Comparison of ENCODE assay signal across 8 mouse cellular contexts in the genomic region with DNA sequence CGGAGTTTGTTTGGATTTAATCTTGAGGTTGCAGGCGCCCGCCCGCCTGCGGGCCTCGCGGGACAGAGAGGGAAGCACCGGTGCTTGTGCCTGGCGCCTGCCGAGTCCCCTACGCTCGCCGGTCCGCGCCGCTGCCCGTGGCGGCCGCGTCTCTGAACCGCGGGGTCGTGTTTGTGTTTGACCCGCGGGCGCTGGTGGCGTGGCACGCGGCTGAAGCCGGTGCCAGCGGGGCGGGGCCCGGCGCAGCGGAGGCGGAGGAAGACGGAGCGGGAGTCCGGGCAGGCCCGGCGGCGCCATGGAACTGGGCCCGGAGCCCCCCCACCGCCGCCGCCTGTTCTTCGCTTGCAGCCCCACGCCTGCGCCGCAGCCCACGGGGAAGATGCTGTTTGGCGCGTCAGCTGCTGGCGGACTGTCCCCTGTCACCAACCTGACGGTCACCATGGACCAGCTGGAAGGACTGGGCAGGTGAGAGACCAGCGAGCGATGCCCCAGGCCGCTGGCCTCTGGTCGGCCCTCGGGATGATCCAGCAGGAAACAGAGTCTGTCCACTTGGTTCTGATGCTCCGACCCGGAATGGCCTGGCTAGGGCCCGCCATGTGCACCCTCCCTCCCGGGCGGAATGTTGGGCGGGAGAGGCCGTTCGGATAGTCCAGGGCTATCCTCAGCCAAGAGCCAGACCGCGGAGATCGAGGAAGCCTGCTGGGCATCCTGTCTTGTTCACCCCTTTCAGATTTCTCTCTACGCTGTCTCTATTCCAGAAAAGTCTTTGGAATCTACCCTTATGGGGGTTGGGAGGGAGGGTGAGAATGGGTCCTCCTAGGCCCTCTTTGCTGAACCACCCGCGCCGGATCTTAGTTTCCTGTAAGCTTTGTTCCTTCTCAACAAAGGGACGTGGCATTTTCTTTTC. TPM values are rescaled to one million over a fixed set of nuclear protein-coding genes. Genes with fewer than 3 reads are reported as not detected.
DNase-seq lines count a peak whose midpoint lies in the region; ATAC-seq lines count a peak whose summit lies in the region.

No protein-coding gene starts in this region.

- H3K4me2 ChIP-seq in forebrain, embryonic 15.5 days (replicated peaks): peak overlapping the region; percentile 61
- H3K4me2 ChIP-seq in hindbrain, embryonic 14.5 days (replicated peaks): peak overlapping the region; percentile 73
- H3K4me2 ChIP-seq in limb, embryonic 11.5 days (ENCODE audit: low read depth, severe bottlenecking): peak overlapping the region; percentile 84
- H3K4me2 ChIP-seq in stomach, embryonic 14.5 days (replicated peaks; ENCODE audit: low read depth, low read length): peak overlapping the region; percentile 74

- H3K9ac ChIP-seq in forebrain, embryonic 15.5 days (replicated peaks): peak overlapping the region; percentile 93
- peak overlapping the region; percentile 83 for H3K9ac ChIP-seq in hindbrain, embryonic 14.5 days
- H3K9ac ChIP-seq in limb, embryonic 11.5 days (ENCODE audit: low read length): peak overlapping the region; percentile 94
- peak overlapping the region; percentile 97 for H3K9ac ChIP-seq in stomach, embryonic 14.5 days (replicated peaks; ENCODE audit: low read depth, low read length)

- peak overlapping the region; percentile 85 for H3K27ac ChIP-seq in forebrain, embryonic 15.5 days (replicated peaks)
- H3K27ac ChIP-seq in hindbrain, embryonic 14.5 days: peak overlapping the region; percentile 68
- H3K27ac ChIP-seq in limb, embryonic 11.5 days (replicated peaks; ENCODE audit: low read depth, low read length): peak overlapping the region; percentile 77
- H3K27ac ChIP-seq in stomach, embryonic 14.5 days (ENCODE audit: low read length): peak overlapping the region; percentile 94

- peak overlapping the region; percentile 88 for H3K4me3 ChIP-seq in forebrain, embryonic 15.5 days
- H3K4me3 ChIP-seq in hindbrain, embryonic 14.5 days (replicated peaks; ENCODE audit: low read length): peak overlapping the region; percentile 78
- peak overlapping the region; percentile 85 for H3K4me3 ChIP-seq in limb, embryonic 11.5 days (ENCODE audit: low read depth, low read length)
- H3K4me3 ChIP-seq in stomach, embryonic 14.5 days (ENCODE audit: low read depth, low read length): peak overlapping the region; percentile 99

- under 1% methylated on average over 72 of the region's 76 CpGs for WGBS in forebrain, embryonic 15.5 days
- WGBS in hindbrain, embryonic 14.5 days: under 1% methylated on average over 72 of the region's 76 CpGs
- WGBS in limb, embryonic 11.5 days: under 1% methylated on average over 64 of the region's 76 CpGs
- 0% methylated on average over 61 of the region's 76 CpGs for WGBS in stomach, embryonic 14.5 days

- H3K9me3 ChIP-seq in forebrain, embryonic 15.5 days: no peaks in the 10 kb centered on the region
- H3K9me3 ChIP-seq in hindbrain, embryonic 14.5 days (ENCODE audit: control insufficient read depth, low read length): no peaks in the 10 kb centered on the region
- no peaks in the 10 kb centered on the region for H3K9me3 ChIP-seq in limb, embryonic 11.5 days (ENCODE audit: control insufficient read depth, low read length)
- no peaks in the 10 kb centered on the region for H3K9me3 ChIP-seq in stomach, embryonic 14.5 days (ENCODE audit: control insufficient read depth, low read depth, low read length)

- peak; percentile 72 for ATAC-seq in forebrain, embryonic 15.5 days (replicated peaks)
- ATAC-seq in hindbrain, embryonic 14.5 days (ENCODE audit: low FRiP score): peak; percentile 61
- ATAC-seq in limb, embryonic 11.5 days (ENCODE audit: insufficient number of reproducible peaks, low FRiP score, low TSS enrichment, low read depth): peak; percentile 49
- peak; percentile 16 for ATAC-seq in megakaryocyte-erythroid progenitor cell, adult 5-6 weeks (replicated peaks; ENCODE audit: low FRiP score, low TSS enrichment, poor library complexity, severe bottlenecking)
- ATAC-seq in stomach, embryonic 14.5 days (ENCODE audit: insufficient number of reproducible peaks, insufficient read depth, low FRiP score, low read depth): peak; percentile 53

- peaks cover 17% of the 10 kb centered on the region for H3K4me1 ChIP-seq in forebrain, embryonic 15.5 days
- peaks cover 17% of the 10 kb centered on the region; the same call in 1 of the 2 replicates for H3K4me1 ChIP-seq in hindbrain, embryonic 14.5 days (replicated peaks; ENCODE audit: control insufficient read depth, insufficient read depth, low read length)
- peaks cover 3% of the 10 kb centered on the region; the same call in 1 of the 2 replicates for H3K4me1 ChIP-seq in limb, embryonic 11.5 days (ENCODE audit: control insufficient read depth, insufficient read depth, low read length)
- H3K4me1 ChIP-seq in stomach, embryonic 14.5 days (ENCODE audit: control insufficient read depth, insufficient read depth, low read length): 0 out of 2 replicates have a peak, but pooled peaks cover 10% of the 10 kb centered on the region

- DNase-seq in layer of hippocampus, adult 11-12 months (ENCODE audit: low spot score): peak; percentile 29
- no peak for DNase-seq in layer of hippocampus, adult 9-10 months (ENCODE audit: low spot score)
- peak; percentile 69 to 83 for DNase-seq in cerebellum, adult 18-20 months
- DNase-seq in hindbrain, embryonic 14.5 days (ENCODE audit: low spot score): peak; percentile 48
- peak; percentile 65 for DNase-seq in limb, embryonic 11.5 days (ENCODE audit: low spot score)

- H3K27me3 ChIP-seq in forebrain, embryonic 15.5 days: no peaks in the 10 kb centered on the region
- no peaks in the 10 kb centered on the region for H3K27me3 ChIP-seq in hindbrain, embryonic 14.5 days (ENCODE audit: control insufficient read depth, insufficient read depth, low read length)
- H3K27me3 ChIP-seq in limb, embryonic 11.5 days (ENCODE audit: control insufficient read depth, insufficient read depth, low read length): no peaks in the 10 kb centered on the region
- no peaks in the 10 kb centered on the region for H3K27me3 ChIP-seq in stomach, embryonic 14.5 days (ENCODE audit: control insufficient read depth, insufficient read depth, low read length)

- peaks cover 23% of the 10 kb centered on the region for H3K36me3 ChIP-seq in forebrain, embryonic 15.5 days
- peaks cover 20% of the 10 kb centered on the region for H3K36me3 ChIP-seq in hindbrain, embryonic 14.5 days (replicated peaks; ENCODE audit: control insufficient read depth, insufficient read depth)
- H3K36me3 ChIP-seq in limb, embryonic 11.5 days (ENCODE audit: control insufficient read depth, insufficient read depth, low read length): peaks cover 23% of the 10 kb centered on the region; the same call in 1 of the 2 replicates
- H3K36me3 ChIP-seq in stomach, embryonic 14.5 days (ENCODE audit: control insufficient read depth, insufficient read depth, low read length): peaks cover 29% of the 10 kb centered on the region

RNA-seq across cellular contexts. Expression of a gene that starts 0.6 kb away (rescaled TPM):
- 21.4 and 22.7 TPM in 2 replicates for polyA plus RNA-seq in forebrain, embryonic 15.5 days (2015; fragmentation: Nextera tagmentation; extraction: Ambion mirVana)
- 12.4 and 12.5 TPM in 2 replicates for polyA plus RNA-seq in hindbrain, embryonic 14.5 days (2014; fragmentation: Nextera tagmentation; extraction: Ambion mirVana)
- polyA plus RNA-seq in limb, embryonic 11.5 days (2014; fragmentation: Nextera tagmentation; extraction: Ambion mirVana): 42.8 and 50.2 TPM in 2 replicates
- 58.2 and 61.3 TPM in 2 replicates for total RNA-seq in megakaryocyte-erythroid progenitor cell, adult 5-6 weeks (2014; fragmentation: Nextera tagmentation)
- total RNA-seq in megakaryocyte-erythroid progenitor cell, adult 5-6 weeks (2017): 46.7 and 58.8 TPM in 2 replicates
- 25.2 and 29.8 TPM in 2 replicates for polyA plus RNA-seq in stomach, embryonic 14.5 days (2014; fragmentation: Nextera tagmentation; extraction: Ambion mirVana)

RNA-seq across cellular contexts. Expression of a gene that starts 26.5 kb away (rescaled TPM):
- polyA plus RNA-seq in forebrain, embryonic 15.5 days (2015; fragmentation: Nextera tagmentation; extraction: Ambion mirVana): 0.47 and 0.60 TPM in 2 replicates
- 0.97 and 1.3 TPM in 2 replicates for polyA plus RNA-seq in hindbrain, embryonic 14.5 days (2014; fragmentation: Nextera tagmentation; extraction: Ambion mirVana)
- 0.61 TPM in 1 of 2 replicates, not detected in the other for polyA plus RNA-seq in limb, embryonic 11.5 days (2014; fragmentation: Nextera tagmentation; extraction: Ambion mirVana)
- total RNA-seq in megakaryocyte-erythroid progenitor cell, adult 5-6 weeks (2014; fragmentation: Nextera tagmentation): 306 TPM in 1 of 2 replicates, not detected in the other
- total RNA-seq in megakaryocyte-erythroid progenitor cell, adult 5-6 weeks (2017): 9.3 and 29.3 TPM in 2 replicates
- polyA plus RNA-seq in stomach, embryonic 14.5 days (2014; fragmentation: Nextera tagmentation; extraction: Ambion mirVana): 7.5 and 7.8 TPM in 2 replicates

RNA-seq across cellular contexts. Expression of a gene that starts 43.4 kb away (rescaled TPM):
- polyA plus RNA-seq in forebrain, embryonic 15.5 days (2015; fragmentation: Nextera tagmentation; extraction: Ambion mirVana): 55.7 and 60.6 TPM in 2 replicates
- 64.2 and 64.3 TPM in 2 replicates for polyA plus RNA-seq in hindbrain, embryonic 14.5 days (2014; fragmentation: Nextera tagmentation; extraction: Ambion mirVana)
- polyA plus RNA-seq in limb, embryonic 11.5 days (2014; fragmentation: Nextera tagmentation; extraction: Ambion mirVana): 84.8 and 91.5 TPM in 2 replicates
- total RNA-seq in megakaryocyte-erythroid progenitor cell, adult 5-6 weeks (2014; fragmentation: Nextera tagmentation): 32.9 and 61.1 TPM in 2 replicates
- total RNA-seq in megakaryocyte-erythroid progenitor cell, adult 5-6 weeks (2017): 27.6 and 47.6 TPM in 2 replicates
- polyA plus RNA-seq in stomach, embryonic 14.5 days (2014; fragmentation: Nextera tagmentation; extraction: Ambion mirVana): 59.9 and 74.0 TPM in 2 replicates

RNA-seq across cellular contexts. Expression of a gene that starts 55.3 kb away (rescaled TPM):
- polyA plus RNA-seq in forebrain, embryonic 15.5 days (2015; fragmentation: Nextera tagmentation; extraction: Ambion mirVana): 117 and 119 TPM in 2 replicates
- 189 and 216 TPM in 2 replicates for polyA plus RNA-seq in hindbrain, embryonic 14.5 days (2014; fragmentation: Nextera tagmentation; extraction: Ambion mirVana)
- polyA plus RNA-seq in limb, embryonic 11.5 days (2014; fragmentation: Nextera tagmentation; extraction: Ambion mirVana): 38.5 and 43.6 TPM in 2 replicates
- 12.9 and 14.3 TPM in 2 replicates for total RNA-seq in megakaryocyte-erythroid progenitor cell, adult 5-6 weeks (2014; fragmentation: Nextera tagmentation)
- 7.8 and 12.8 TPM in 2 replicates for total RNA-seq in megakaryocyte-erythroid progenitor cell, adult 5-6 weeks (2017)
- polyA plus RNA-seq in stomach, embryonic 14.5 days (2014; fragmentation: Nextera tagmentation; extraction: Ambion mirVana): 62.0 and 65.2 TPM in 2 replicates

Comparison
In these comparisons a context has a peak if more than half of its experiments do, and no peak if none do; other contexts are left out.
1. ATAC-seq: peak in every context shown above with its lines; median percentile 72 in forebrain, embryonic 15.5 days; 61 in hindbrain, embryonic 14.5 days; 53 in stomach, embryonic 14.5 days; 49 in limb, embryonic 11.5 days; 16 in megakaryocyte-erythroid progenitor cell, adult 5-6 weeks.